Mouse (Mus musculus) layer of hippocampus, adult 9-11 months (tissue): Measurements from ENCODE around the gene Sdsl.
A peak's percentile ranks its signal among the peaks of the same experiment; 100 is the strongest.

Experiments used
- DNase-seq: peaks from one replicate; pipeline ENCODE4 v3.0.0; 2022

Gene Sdsl

DNA sequence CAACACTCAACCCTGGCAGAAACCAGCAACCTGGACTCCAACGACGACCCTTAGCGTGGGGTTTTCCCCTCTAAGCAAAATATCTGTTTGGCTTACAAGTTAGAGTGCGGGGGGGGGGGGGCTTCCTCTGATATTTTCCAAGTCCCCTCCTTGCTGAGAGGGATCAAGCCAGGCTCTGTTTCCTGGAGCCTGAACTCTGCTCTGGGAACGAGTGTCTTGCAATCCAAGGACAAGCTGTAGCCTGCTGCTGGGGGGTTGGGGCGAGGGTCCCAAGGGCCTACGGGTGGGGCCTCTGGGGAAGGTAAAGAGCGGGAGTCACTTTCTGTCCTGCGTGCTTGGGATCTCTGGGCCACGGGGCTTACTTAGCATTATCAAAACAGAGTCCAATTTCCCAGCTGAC, 46.0 kb downstream of the Sdsl start:
- no peak for DNase-seq

DNA sequence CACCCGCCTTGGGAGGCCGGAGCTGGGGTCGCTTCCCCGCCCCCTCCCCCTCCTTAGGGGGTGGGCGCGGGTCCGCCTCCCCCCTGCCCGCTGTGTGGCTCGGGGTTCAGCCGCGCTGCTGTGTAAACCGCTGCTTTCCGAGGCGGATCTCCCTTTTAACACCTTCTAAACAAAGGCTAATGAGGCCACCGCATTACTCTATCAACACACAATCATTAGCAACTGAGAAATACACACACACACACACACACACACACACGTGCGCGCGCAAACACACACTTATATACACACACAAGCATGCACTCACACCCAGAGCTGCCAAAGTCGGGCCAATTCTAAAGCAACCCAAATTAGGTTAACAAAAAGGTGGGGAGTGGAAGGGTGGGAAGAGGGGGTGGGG, 46.9 kb downstream of the Sdsl start:
- no peak for DNase-seq

DNA sequence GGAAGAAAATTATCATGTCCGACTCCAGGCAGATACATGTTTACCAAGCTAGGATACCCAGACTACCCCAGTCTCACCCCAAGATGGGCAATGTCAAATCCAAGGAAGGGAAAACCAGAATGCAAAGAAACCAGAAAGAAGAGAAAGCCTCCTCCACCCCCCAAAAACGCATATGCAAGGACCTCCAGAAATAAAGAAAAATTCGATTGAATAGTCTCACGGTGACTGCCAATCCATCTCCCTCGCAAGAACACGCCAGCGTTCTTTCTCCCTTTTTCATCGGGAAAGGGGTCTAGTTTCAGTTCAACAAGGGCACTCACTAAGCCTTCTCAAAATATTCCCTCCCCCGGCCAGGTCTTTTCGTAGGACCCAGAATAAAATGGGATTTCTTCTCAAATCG, 48.0 kb downstream of the Sdsl start:
- DNase-seq, result no peak

DNA sequence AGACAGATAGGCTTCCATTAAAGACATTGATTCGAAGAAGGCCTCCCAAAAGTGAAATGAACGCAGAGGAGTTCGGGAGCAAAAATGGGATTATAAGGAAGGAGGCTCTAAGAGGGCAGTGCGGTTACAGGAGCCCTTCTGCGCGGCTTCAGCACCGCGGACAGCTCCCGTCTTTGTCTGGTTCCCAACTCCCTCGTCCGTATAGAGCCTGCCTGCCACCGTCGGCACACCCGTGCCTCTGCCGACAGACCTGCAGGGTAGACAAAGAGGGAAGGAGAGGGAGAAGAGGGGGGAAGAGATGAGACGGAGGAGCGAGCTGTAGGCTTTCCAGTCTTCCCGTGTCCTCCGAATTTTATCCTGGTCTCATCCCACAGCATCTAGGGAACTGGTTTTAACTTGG, 48.6 kb downstream of the Sdsl start:
- DNase-seq, result no peak

DNA sequence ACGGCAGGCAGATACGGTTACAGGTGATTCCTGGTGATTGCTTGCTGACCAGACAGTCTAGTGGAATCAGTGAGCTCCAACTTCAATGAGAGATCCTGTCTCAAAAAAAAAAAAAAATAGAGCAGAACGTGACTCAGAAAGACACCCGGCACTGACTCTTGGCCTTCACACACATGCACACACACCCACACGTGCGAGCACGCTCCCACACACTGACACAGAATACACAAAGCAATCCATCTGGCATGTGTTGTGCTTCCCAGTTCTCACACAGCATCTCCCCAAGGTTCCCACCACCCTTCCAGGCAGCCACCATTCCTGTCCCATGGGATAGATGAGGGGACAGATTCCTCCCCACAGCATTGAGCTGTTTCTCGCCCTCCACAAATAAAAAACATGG, 52.5 kb downstream of the Sdsl start:
- DNase-seq, result peak; percentile 76

DNA sequence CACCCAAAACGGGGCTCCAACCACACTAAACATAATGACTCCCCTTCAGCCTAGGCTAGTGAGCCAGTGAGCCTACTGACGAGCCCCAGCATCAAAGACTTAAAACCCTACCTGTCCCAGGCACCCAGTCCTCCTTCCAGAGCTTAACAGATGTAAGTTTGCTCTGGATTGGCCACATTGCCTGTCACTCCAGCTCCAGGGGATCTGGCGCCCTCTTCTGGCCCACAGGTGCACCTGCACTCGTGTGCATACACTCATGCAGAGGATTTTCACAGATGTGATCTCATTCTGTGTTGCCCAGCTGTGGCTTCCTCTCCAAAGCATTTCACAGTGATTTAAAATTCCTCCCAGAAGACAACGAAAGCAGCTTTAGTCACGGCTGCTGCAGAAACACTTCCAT, 59.2 kb downstream of the Sdsl start:
- DNase-seq, result no peak

DNA sequence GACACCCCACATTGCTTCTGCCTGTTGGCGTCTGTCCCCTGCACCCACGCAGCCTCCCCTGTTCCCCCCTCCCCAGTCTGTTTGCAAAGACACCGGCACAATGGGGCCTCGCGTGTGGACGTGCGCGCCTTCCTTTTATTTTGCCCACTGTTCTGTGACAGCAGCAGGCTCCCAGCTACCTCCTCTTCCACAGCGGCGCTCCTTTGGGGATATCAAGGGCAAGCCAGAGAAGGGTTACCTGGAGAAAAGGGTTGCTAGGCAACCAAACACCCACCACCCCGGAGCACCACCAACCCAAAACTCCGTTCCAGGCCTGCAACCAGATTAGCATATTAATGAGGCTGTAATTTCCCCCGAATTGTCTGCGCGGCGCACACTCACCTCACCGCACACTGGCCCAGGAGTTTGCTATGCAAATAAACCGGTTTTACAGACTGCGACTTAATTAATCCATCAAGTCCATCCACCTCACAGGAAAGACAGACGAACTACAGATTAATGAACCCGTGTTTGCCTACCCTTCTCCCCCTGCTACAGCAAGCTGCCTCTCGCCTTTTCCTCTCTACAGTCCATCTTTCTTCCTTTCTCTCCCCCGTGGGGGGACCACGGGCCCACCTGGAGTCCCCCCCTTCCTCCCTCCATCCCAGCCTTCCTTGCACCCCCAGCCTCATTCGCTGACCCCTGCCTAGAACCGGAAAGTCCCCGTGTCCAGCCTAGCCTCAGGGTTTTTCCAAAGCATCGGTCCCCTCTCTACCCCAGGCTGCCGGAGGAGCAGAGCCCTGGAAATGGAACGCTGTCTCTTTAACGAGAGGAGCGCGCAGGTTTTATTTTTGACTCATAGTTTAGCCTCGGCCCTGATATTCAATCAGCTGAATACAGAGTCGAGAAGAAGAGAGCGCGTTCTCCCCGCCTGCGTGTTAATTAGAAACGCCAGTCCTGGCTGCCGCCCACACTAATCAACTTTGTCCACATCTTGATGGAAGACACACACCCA, 62.9 kb downstream of the Sdsl start:
- DNase-seq, result peak; percentile 44

DNA sequence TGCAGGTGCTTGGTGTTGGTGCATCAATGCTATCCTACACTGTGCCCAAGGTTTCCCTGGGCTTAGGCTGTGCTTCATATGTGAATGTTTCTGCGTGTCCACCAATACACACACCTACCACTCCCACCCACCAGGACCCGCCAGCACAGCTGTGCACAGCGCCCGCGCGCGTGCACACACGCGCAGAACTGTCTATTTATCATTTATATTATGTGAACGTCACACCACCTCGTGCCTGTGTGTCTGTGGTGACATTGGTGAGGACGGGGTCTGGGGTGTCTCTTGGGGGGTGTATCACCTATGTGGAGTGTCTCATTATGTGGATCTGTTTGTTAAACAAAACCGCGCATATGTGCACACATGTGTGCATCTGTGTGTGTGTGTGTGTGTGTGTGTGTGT, 63.7 kb downstream of the Sdsl start:
- no peak for DNase-seq
